Mouse (Mus musculus): Measurements from ENCODE around the gene Fxyd5. TPM values are rescaled to one million over a fixed set of nuclear protein-coding genes. Genes with fewer than 3 reads are reported as not detected.

Fxyd5 gene
- polyA plus RNA-seq (2012; rRNA removed) (17.4 and 20.5 TPM in 2 replicates), polyA plus RNA-seq (2014; fragmentation: Nextera tagmentation; extraction: Ambion mirVana) (28.8 and 31.3 TPM in 2 replicates)

DNA sequence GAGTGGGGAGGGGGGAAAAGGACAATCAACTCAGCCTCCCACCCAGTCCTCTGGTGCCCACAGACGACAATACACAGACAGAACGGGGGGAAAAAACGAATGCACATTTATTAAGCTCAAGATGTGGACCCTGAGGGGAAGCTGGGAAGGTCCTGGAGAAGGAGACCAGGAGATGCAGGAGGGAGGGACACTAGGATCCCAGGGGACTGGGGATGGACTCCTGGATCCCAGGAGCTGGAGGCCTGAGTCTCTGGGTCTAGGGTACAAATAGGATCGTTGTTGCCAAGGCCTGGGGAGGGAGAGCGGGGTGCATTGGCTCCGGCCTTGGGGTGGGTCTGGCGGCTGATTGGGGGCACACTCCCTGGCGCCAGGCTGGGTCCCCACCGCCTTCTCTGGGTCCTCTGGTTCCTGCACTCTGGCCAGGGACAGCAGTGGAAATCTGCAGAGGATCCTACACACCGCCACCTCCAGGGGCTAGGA lies at the start of gene Fxyd5:
Gene Fxyd5, minus strand, starts transcription at position 51 of the 480 bp plus-strand sequence.
- peak within 1 kb of the TSS; percentile 19 for H3K4me3 ChIP-seq (replicated peaks; ENCODE audit: low read length)
- WGBS: 39% methylated on average over 10 of the region's 10 CpGs
- H3K9ac ChIP-seq (ENCODE audit: low read depth, low read length, severe bottlenecking): peak within 1 kb of the TSS; percentile 28; the same call in 1 of the 2 replicates
- ATAC-seq (ENCODE audit: low FRiP score, low read depth) (no peak), DNase-seq (ENCODE audit: low spot score) (no peak)
- peaks cover 34% of the 10 kb centered on the region for H3K27me3 ChIP-seq (ENCODE audit: control insufficient read depth, insufficient read depth, low read length)
- no peak for TF ChIP-seq POLR2A (IDR thresholded peaks at IDR 0.05; ENCODE audit: borderline replicate concordance, extremely low read depth, insufficient read depth, insufficient read length)
- H3K27ac ChIP-seq (replicated peaks; ENCODE audit: low read depth, low read length): no peak within 1 kb of the TSS
- H3K4me2 ChIP-seq (replicated peaks; ENCODE audit: low read depth, low read length, severe bottlenecking): peak within 1 kb of the TSS; percentile 40
- no peaks in the 10 kb centered on the region for H3K9me3 ChIP-seq (ENCODE audit: control insufficient read depth, low read length)
- 0 out of 2 replicates have a peak, but pooled peaks cover 2% of the 10 kb centered on the region for H3K4me1 ChIP-seq (ENCODE audit: control insufficient read depth, insufficient read depth, low read length)
- H3K36me3 ChIP-seq (ENCODE audit: control insufficient read depth, insufficient read depth, low read length): no peaks in the 10 kb centered on the region

DNA sequence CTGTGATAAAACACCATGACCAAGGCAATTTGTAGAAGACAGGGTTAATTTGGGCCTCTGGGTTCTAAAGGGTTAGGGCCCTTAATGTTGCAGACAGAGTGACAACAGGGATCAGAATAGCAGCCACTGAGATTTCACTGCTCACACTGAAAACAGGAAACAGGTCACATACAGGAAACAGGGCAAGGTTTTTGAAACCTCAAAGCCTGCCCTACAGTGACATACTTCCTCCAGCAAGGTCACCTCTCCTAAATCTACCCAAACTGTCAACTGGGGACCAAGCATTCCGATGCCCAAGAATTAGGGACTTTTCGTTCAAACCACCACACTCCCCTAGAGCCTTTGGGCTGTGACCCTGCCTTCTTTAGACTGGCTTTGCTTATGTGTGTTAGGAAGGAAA lies 47.4 kb upstream of the Fxyd5 start:
- Histone ChIP-seq H3K4me3 (replicated peaks; ENCODE audit: low read length) (no peak overlapping the region), H3K9me3 (ENCODE audit: control insufficient read depth, low read length) (no peaks in the 10 kb centered on the region), H3K27ac (replicated peaks; ENCODE audit: low read depth, low read length) (no peak overlapping the region), H3K4me2 (replicated peaks; ENCODE audit: low read depth, low read length, severe bottlenecking) (no peak overlapping the region), H3K9ac (ENCODE audit: low read depth, low read length, severe bottlenecking) (no peak overlapping the region), H3K36me3 (ENCODE audit: control insufficient read depth, insufficient read depth, low read length) (no peaks in the 10 kb centered on the region), H3K27me3 (ENCODE audit: control insufficient read depth, insufficient read depth, low read length) (no peaks in the 10 kb centered on the region), H3K4me1 (ENCODE audit: control insufficient read depth, insufficient read depth, low read length) (no peaks in the 10 kb centered on the region; the same call in 1 of the 2 replicates)
- 87% methylated on average over 2 of the region's 2 CpGs for WGBS
- no peak for DNase-seq (ENCODE audit: low spot score)
- TF ChIP-seq POLR2A (IDR thresholded peaks at IDR 0.05; ENCODE audit: borderline replicate concordance, extremely low read depth, insufficient read depth, insufficient read length): no peak
- ATAC-seq (ENCODE audit: low FRiP score, low read depth): no peak

DNA sequence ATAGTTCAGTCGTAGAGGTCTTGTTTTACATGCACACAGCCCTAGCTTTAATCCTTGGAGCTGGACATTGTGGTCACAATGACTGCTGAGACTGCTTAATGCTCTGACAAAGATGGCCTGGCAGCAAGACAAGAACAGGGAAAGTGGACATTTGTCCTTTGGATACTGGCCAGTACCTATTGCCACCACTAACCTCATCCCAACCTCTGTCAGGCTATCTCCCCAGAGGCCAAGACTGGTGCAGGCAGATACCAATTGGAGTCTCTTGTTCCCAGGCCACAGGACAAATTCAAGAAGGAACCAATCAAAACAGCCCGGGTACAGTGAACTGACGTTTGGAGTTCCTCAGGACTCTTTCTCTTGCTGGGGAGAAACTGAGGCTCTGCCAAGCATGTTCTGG lies 45.9 kb upstream of the Fxyd5 start:
- no peak for TF ChIP-seq POLR2A (IDR thresholded peaks at IDR 0.05; ENCODE audit: borderline replicate concordance, extremely low read depth, insufficient read depth, insufficient read length)
- H3K27me3 ChIP-seq (ENCODE audit: control insufficient read depth, insufficient read depth, low read length): no peaks in the 10 kb centered on the region
- H3K36me3 ChIP-seq (ENCODE audit: control insufficient read depth, insufficient read depth, low read length): no peaks in the 10 kb centered on the region
- H3K4me1 ChIP-seq (ENCODE audit: control insufficient read depth, insufficient read depth, low read length): peaks cover 2% of the 10 kb centered on the region; the same call in 1 of the 2 replicates
- H3K27ac ChIP-seq (replicated peaks; ENCODE audit: low read depth, low read length): no peak overlapping the region
- H3K9ac ChIP-seq (ENCODE audit: low read depth, low read length, severe bottlenecking): no peak overlapping the region
- DNase-seq (ENCODE audit: low spot score) (no peak), ATAC-seq (ENCODE audit: low FRiP score, low read depth) (no peak)
- H3K9me3 ChIP-seq (ENCODE audit: control insufficient read depth, low read length): no peaks in the 10 kb centered on the region
- H3K4me3 ChIP-seq (replicated peaks; ENCODE audit: low read length): no peak overlapping the region
- no peak overlapping the region for H3K4me2 ChIP-seq (replicated peaks; ENCODE audit: low read depth, low read length, severe bottlenecking)
- WGBS: 65% methylated on average over 3 of the region's 3 CpGs

DNA sequence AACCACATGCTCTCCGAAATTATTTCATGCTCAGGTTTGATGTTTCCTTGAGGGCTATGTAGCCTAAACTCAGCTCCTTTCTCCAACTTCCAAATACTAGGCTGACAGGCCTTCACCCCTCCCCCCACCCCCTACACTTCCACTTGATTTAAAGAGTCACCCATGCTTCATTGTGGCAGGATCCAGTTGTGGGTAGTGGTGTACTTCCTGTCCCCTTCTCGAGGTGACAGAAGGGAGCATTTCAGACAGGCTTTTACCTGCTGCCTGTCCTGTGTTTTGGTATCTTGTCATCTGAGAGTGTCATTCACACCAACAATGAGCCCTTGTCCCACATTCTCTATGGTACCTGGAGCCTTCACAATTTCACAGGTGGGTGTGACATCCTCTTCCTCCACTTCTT lies 45.0 kb upstream of the Fxyd5 start:
- Histone ChIP-seq H3K36me3 (ENCODE audit: control insufficient read depth, insufficient read depth, low read length) (no peaks in the 10 kb centered on the region), H3K27me3 (ENCODE audit: control insufficient read depth, insufficient read depth, low read length) (no peaks in the 10 kb centered on the region), H3K4me1 (ENCODE audit: control insufficient read depth, insufficient read depth, low read length) (peaks cover 2% of the 10 kb centered on the region; the same call in 1 of the 2 replicates), H3K9me3 (ENCODE audit: control insufficient read depth, low read length) (no peaks in the 10 kb centered on the region), H3K9ac (ENCODE audit: low read depth, low read length, severe bottlenecking) (no peak overlapping the region), H3K27ac (replicated peaks; ENCODE audit: low read depth, low read length) (no peak overlapping the region), H3K4me3 (replicated peaks; ENCODE audit: low read length) (no peak overlapping the region), H3K4me2 (replicated peaks; ENCODE audit: low read depth, low read length, severe bottlenecking) (no peak overlapping the region)
- TF ChIP-seq POLR2A (IDR thresholded peaks at IDR 0.05; ENCODE audit: borderline replicate concordance, extremely low read depth, insufficient read depth, insufficient read length): no peak
- WGBS: 52% methylated on average over 2 of the region's 2 CpGs
- ATAC-seq (ENCODE audit: low FRiP score, low read depth) (no peak), DNase-seq (ENCODE audit: low spot score) (no peak)

DNA sequence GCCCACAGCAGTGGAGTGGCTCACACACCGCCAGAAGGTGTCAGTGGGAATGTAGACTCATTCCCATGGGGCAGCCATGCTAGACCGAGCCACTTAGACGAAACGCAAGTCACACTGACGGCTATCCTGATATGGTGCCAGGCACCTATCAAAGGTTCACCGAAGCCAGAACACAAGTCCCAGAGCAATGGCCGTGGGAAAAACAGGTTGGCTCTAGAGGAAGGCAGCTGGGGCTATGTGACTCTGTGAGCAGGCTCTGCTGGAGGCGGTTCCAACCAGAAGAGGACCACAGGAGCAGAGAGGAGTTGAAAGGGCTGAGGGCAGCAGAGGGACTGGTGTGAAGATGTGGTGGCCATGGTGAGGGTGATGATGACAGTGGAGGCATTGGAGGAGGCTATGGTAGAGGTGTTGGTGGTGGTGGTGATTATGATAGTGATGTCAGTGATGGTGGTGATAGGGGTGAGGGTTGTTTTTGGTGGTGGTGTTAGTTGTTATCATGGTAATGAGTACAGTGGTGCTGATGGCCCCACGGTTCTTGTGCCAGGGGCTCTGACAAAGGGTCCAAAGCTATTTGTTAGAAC lies 44.0 kb upstream of the Fxyd5 start:
- Histone ChIP-seq H3K4me1 (ENCODE audit: control insufficient read depth, insufficient read depth, low read length) (peaks cover 2% of the 10 kb centered on the region; the same call in 1 of the 2 replicates), H3K36me3 (ENCODE audit: control insufficient read depth, insufficient read depth, low read length) (no peaks in the 10 kb centered on the region), H3K9me3 (ENCODE audit: control insufficient read depth, low read length) (no peaks in the 10 kb centered on the region), H3K4me3 (replicated peaks; ENCODE audit: low read length) (no peak overlapping the region), H3K9ac (ENCODE audit: low read depth, low read length, severe bottlenecking) (no peak overlapping the region), H3K27ac (replicated peaks; ENCODE audit: low read depth, low read length) (no peak overlapping the region), H3K4me2 (replicated peaks; ENCODE audit: low read depth, low read length, severe bottlenecking) (no peak overlapping the region), H3K27me3 (ENCODE audit: control insufficient read depth, insufficient read depth, low read length) (no peaks in the 10 kb centered on the region)
- ATAC-seq (ENCODE audit: low FRiP score, low read depth) (no peak), DNase-seq (ENCODE audit: low spot score) (no peak)
- TF ChIP-seq POLR2A (IDR thresholded peaks at IDR 0.05; ENCODE audit: borderline replicate concordance, extremely low read depth, insufficient read depth, insufficient read length): no peak
- WGBS: 89% methylated on average over 9 of the region's 9 CpGs
